Mouse (Mus musculus) forebrain, postnatal 0 days (tissue): Measurements from ENCODE around the gene Rbmxl2. TPM values are rescaled to one million over a fixed set of nuclear protein-coding genes. Genes with fewer than 3 reads are reported as not detected.

Source experiments
- ATAC-seq: fragments of 200-750 bp; cut with Nextera tagmentation; 2 replicates; pipeline ENCODE4 v1.8.0; 2017; ENCODE audit warnings: mild to moderate bottlenecking, moderate library complexity
- DNase-seq: peaks from one replicate; pipeline ENCODE4 v3.0.0-alpha.2; 2015
- H3K27ac ChIP-seq: fragments of 300-500 bp; sonication (generic); 2 replicates; pipeline ENCODE4 v1.5.1; 2014; ENCODE audit warnings: low read depth, mild to moderate bottlenecking, antibody characterized with exemption, low read length, moderate library complexity, mixed read lengths
- H3K27me3 ChIP-seq: fragments of 300-500 bp; sonication (generic); 2 replicates; pipeline ENCODE4 v1.6.1; 2014; ENCODE audit warnings: mild to moderate bottlenecking, low read length, mixed read lengths; ENCODE audit not compliant: insufficient read depth
- H3K36me3 ChIP-seq: fragments of 300-500 bp; sonication (generic); 2 replicates; pipeline ENCODE4 v1.6.1; 2014; ENCODE audit warnings: mild to moderate bottlenecking, moderate library complexity; ENCODE audit not compliant: insufficient read depth
- H3K4me1 ChIP-seq: fragments of 300-500 bp; sonication (generic); 2 replicates; pipeline ENCODE4 v1.6.1; 2014; ENCODE audit warnings: antibody characterized with exemption; ENCODE audit not compliant: insufficient read depth
- H3K4me2 ChIP-seq: fragments of 300-500 bp; sonication (generic); 2 replicates; pipeline ENCODE4 v1.6.1; 2014; ENCODE audit warnings: low read depth, mild to moderate bottlenecking, moderate library complexity
- H3K4me3 ChIP-seq: fragments of 300-500 bp; sonication (generic); 2 replicates; pipeline ENCODE4 v1.5.1; 2014; ENCODE audit warnings: low read depth, low read length, mixed read lengths
- H3K9ac ChIP-seq: fragments of 300-500 bp; sonication (generic); 2 replicates; pipeline ENCODE4 v1.6.1; 2014; ENCODE audit warnings: mild to moderate bottlenecking
- H3K9me3 ChIP-seq: fragments of 300-500 bp; sonication (generic); 2 replicates; pipeline ENCODE4 v1.6.1; 2016; ENCODE audit warnings: low read length
- CTCF ChIP-seq: sonication (generic); IDR thresholded peaks from 2 replicates; pipeline ENCODE4 v1.5.1; 2016; ENCODE audit warnings: antibody characterized with exemption, control low read depth, low read depth
- WGBS: fragments of 180-500 bp; shearing (Covaris S2); extraction: QIAGEN DNeasy Blood & Tissue Kit; methylation state at CpG from one replicate; pipeline ENCODE4 v1.1.7; 2014; 5-methylcytosine and 5-hydroxymethylcytosine counted together
- polyA plus RNA-seq: library from polyadenylated mRNA; unstranded; fragments of >200 nt; fragmentation: Nextera tagmentation; extraction: Ambion mirVana; gene quantifications from 2 replicates; pipeline ENCODE4 v1.2.1, GENCODE M21; 2015
- total RNA-seq: library from RNA; depleted of rRNA; stranded (reverse); fragments of >200 nt; gene quantifications from 2 replicates; pipeline ENCODE4 v1.2.3, GENCODE M21; 2014; rRNA removed

Gene Rbmxl2
- total and polyA plus RNA-seq, 2 experiments from 2014 or later: not detected

DNA sequence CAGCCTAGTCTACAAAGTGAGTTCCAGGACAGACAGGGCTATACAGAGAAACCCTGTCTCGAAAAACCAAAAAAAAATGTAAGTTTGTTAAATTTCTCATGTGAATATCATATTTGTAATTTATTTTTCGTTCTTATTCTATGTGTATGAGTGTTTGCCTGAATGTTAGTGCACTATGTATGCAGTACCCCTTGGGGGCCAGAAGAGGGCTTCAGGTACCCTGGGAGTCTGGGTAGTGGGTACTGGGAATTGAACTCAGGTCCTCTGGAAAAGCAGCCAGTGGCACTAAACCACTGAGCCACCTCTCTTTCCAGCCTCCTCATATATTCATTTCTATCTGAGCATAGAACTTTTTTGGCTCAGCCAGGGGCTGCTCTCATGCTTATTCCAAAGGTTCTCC is 7.6 kb downstream of the Rbmxl2 start:
- no peak for DNase-seq

DNA sequence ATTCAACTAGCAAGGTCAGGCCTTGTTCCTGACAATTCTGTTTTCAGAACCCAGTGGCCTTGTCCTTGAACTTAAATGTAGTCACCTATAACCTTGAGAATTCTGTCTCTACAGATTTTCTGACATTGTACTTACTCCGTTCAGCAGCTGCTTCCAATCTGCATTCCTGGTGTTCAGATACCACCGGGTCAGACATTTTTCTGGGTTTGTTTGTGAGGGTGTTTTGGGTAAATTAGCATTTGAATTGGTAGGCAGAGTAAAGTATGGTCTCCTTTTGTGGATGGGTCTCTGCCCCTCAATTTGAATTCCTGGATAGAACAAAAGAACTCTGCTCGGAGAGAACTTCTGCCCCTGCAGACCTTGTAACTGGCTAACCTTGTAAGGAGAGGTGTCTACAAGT is 27.6 kb downstream of the Rbmxl2 start:
- H3K4me3 ChIP-seq: no peak overlapping the region
- no peaks in the 10 kb centered on the region for H3K27me3 ChIP-seq
- no peak for DNase-seq
- no peak overlapping the region for H3K4me2 ChIP-seq
- no peaks in the 10 kb centered on the region for H3K4me1 ChIP-seq
- H3K36me3 ChIP-seq: no peaks in the 10 kb centered on the region
- no peak overlapping the region for H3K27ac ChIP-seq
- no peak overlapping the region for H3K9ac ChIP-seq
- no peaks in the 10 kb centered on the region for H3K9me3 ChIP-seq
- ATAC-seq: no peak
- WGBS: 11% methylated on average over 3 of the region's 3 CpGs
- no peak for TF ChIP-seq CTCF

More for the DNA sequence above, 7.6 kb downstream of the Rbmxl2 start:
- Histone ChIP-seq H3K9ac (no peak overlapping the region), H3K27me3 (no peaks in the 10 kb centered on the region), H3K4me1 (no peaks in the 10 kb centered on the region), H3K36me3 (no peaks in the 10 kb centered on the region), H3K4me2 (no peak overlapping the region), H3K9me3 (no peaks in the 10 kb centered on the region), H3K27ac (no peak overlapping the region), H3K4me3 (no peak overlapping the region)
- TF ChIP-seq CTCF: 0 out of 2 replicates have a peak, but pooled peaks have one; percentile 17
- WGBS: 78% methylated on average over 2 of the region's 2 CpGs
- no peak for ATAC-seq

DNA sequence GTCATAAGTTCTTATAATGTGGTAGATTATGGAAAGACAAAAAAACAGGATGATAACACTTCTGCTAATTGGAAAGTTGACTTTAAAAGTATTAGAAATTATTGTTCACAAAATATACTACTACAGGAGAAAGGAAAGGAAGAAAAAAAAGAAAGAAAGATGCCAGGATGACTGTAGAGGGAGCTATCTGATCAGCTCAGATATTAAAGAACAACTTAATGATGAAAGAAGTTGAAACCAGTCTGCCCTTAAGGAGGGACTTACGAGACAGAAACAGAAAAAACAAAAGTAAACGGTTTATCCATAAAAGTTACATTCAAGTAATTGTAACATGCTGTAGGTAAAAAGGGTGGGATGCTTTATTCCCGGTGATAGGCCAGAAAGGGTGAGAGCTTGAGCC is 28.3 kb downstream of the Rbmxl2 start:
- no peak for DNase-seq
- Histone ChIP-seq H3K4me1 (no peaks in the 10 kb centered on the region), H3K4me2 (no peak overlapping the region), H3K9ac (no peak overlapping the region), H3K4me3 (no peak overlapping the region), H3K9me3 (no peaks in the 10 kb centered on the region), H3K36me3 (no peaks in the 10 kb centered on the region), H3K27me3 (no peaks in the 10 kb centered on the region), H3K27ac (no peak overlapping the region)
- ATAC-seq: no peak
- WGBS: 70% methylated on average over 3 of the region's 3 CpGs
- peak; percentile 39; the same call in 1 of the 2 replicates for TF ChIP-seq CTCF

- Histone ChIP-seq H3K4me1 (no peaks in the 10 kb centered on the region), H3K4me2 (no peak overlapping the region), H3K27ac (no peak overlapping the region), H3K9ac (no peak overlapping the region), H3K9me3 (no peaks in the 10 kb centered on the region), H3K4me3 (no peak overlapping the region), H3K36me3 (no peaks in the 10 kb centered on the region), H3K27me3 (no peaks in the 10 kb centered on the region)
- DNase-seq: no peak
- TF ChIP-seq CTCF: no peak
- 72% methylated on average over 5 of the region's 5 CpGs for WGBS
- ATAC-seq: no peak; the same call in 1 of the 2 replicates
Measured at GRCm38 (mm10) chr7:107241371-107241883, 32.2 kb downstream of the Rbmxl2 start.

GRCm38 (mm10) chr7:107250211-107250985 is 41.2 kb downstream of the Rbmxl2 start:
- DNase-seq (no peak), ATAC-seq (no peak)
- WGBS: 70% methylated on average over 5 of the region's 5 CpGs
- Histone ChIP-seq H3K36me3 (no peaks in the 10 kb centered on the region), H3K9me3 (no peaks in the 10 kb centered on the region), H3K4me2 (no peak overlapping the region), H3K27ac (no peak overlapping the region), H3K9ac (no peak overlapping the region), H3K27me3 (no peaks in the 10 kb centered on the region), H3K4me3 (no peak overlapping the region), H3K4me1 (no peaks in the 10 kb centered on the region)
- no peak for TF ChIP-seq CTCF

GRCm38 (mm10) chr7:107253355-107253754 is 44.1 kb downstream of the Rbmxl2 start:
- whole genome bisulfite sequencing: 83% methylated on average over 3 of the region's 3 CpGs
- no peaks in the 10 kb centered on the region for H3K27me3 ChIP-seq
- DNase-seq (no peak), ATAC-seq (peak; percentile 45)
- no peak overlapping the region for H3K9ac ChIP-seq
- no peaks in the 10 kb centered on the region for H3K36me3 ChIP-seq
- H3K4me2 ChIP-seq: no peak overlapping the region
- H3K4me1 ChIP-seq: no peaks in the 10 kb centered on the region
- H3K9me3 ChIP-seq: no peaks in the 10 kb centered on the region
- H3K27ac ChIP-seq: no peak overlapping the region
- no peak for TF ChIP-seq CTCF
- no peak overlapping the region for H3K4me3 ChIP-seq

DNA sequence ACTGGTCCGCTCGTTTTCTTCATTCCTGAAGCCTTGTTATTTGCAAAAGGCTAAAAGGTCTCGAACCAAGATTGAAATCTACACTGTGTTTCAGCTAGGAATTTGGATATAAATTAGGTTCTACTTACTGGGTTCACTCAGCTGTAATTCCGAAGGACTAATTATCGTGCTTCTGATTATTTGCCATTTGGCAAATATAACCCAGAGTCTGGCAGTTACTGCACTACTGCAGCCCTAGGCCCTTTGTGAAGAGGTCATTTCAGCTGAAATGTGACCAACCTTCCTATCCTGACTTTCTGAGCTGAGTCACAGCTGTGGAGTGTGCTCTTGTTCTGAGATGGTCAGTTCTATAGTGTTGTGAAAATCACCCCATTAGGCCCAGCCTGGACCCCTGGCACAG is 50.7 kb downstream of the Rbmxl2 start:
- H3K4me3 ChIP-seq: no peak overlapping the region
- no peaks in the 10 kb centered on the region for H3K4me1 ChIP-seq
- 49% methylated on average over 5 of the region's 5 CpGs for WGBS
- no peaks in the 10 kb centered on the region for H3K27me3 ChIP-seq
- H3K9ac ChIP-seq: no peak overlapping the region
- H3K27ac ChIP-seq: no peak overlapping the region
- DNase-seq (no peak), ATAC-seq (no peak)
- H3K9me3 ChIP-seq: no peaks in the 10 kb centered on the region
- TF ChIP-seq CTCF: no peak
- H3K36me3 ChIP-seq: no peaks in the 10 kb centered on the region
- no peak overlapping the region for H3K4me2 ChIP-seq

Other genes with a start within 250 kb of the Rbmxl2 start
- gene Olfr6, start 245.5 kb upstream of the Rbmxl2 start, total RNA-seq: not detected in 2 replicates
- not detected in 2 replicates for gene Olfr6, start 245.5 kb upstream of the Rbmxl2 start, polyA plus RNA-seq
- gene Olfr711, start 234.0 kb upstream of the Rbmxl2 start, total RNA-seq: not detected in 2 replicates
- gene Olfr711, start 234.0 kb upstream of the Rbmxl2 start, polyA plus RNA-seq: not detected in 2 replicates
- gene Olfr2, start 203.4 kb upstream of the Rbmxl2 start, total RNA-seq: not detected in 2 replicates
- gene Olfr2, start 203.4 kb upstream of the Rbmxl2 start, polyA plus RNA-seq: not detected in 2 replicates
- gene Olfr713, start 178.3 kb upstream of the Rbmxl2 start, total RNA-seq: not detected in 2 replicates
- gene Olfr713, start 178.3 kb upstream of the Rbmxl2 start, polyA plus RNA-seq: not detected in 2 replicates
- gene Olfr714, start 138.5 kb upstream of the Rbmxl2 start, total RNA-seq: not detected in 2 replicates
- not detected in 2 replicates for gene Olfr714, start 138.5 kb upstream of the Rbmxl2 start, polyA plus RNA-seq
- not detected in 2 replicates for gene Olfr17, start 116.2 kb upstream of the Rbmxl2 start, total RNA-seq
- not detected in 2 replicates for gene Olfr17, start 116.2 kb upstream of the Rbmxl2 start, polyA plus RNA-seq
- gene Olfr715b, start 99.1 kb upstream of the Rbmxl2 start, total RNA-seq: not detected in 2 replicates
- gene Olfr715b, start 99.1 kb upstream of the Rbmxl2 start, polyA plus RNA-seq: not detected in 2 replicates
- not detected in 2 replicates for gene Olfr715, start 78.4 kb upstream of the Rbmxl2 start, total RNA-seq
- not detected in 2 replicates for gene Olfr715, start 78.4 kb upstream of the Rbmxl2 start, polyA plus RNA-seq
- gene Olfr716, start 71.1 kb upstream of the Rbmxl2 start, total RNA-seq: not detected in 2 replicates
- not detected in 2 replicates for gene Olfr716, start 71.1 kb upstream of the Rbmxl2 start, polyA plus RNA-seq
- gene Nlrp14, start 42.5 kb upstream of the Rbmxl2 start, total RNA-seq: 0.05 TPM in 1 of 2 replicates, not detected in the other
- gene Nlrp14, start 42.5 kb upstream of the Rbmxl2 start, polyA plus RNA-seq: not detected in 2 replicates
- 17.2 and 23.9 TPM in 2 replicates for gene Syt9, start 161.3 kb downstream of the Rbmxl2 start, total RNA-seq
- gene Syt9, start 161.3 kb downstream of the Rbmxl2 start, polyA plus RNA-seq: 9.2 and 13.7 TPM in 2 replicates